Mouse (Mus musculus) limb, embryonic 11.5 days (tissue): Measurements from ENCODE around the gene Ppm1b. TPM values are rescaled to one million over a fixed set of nuclear protein-coding genes. Genes with fewer than 3 reads are reported as not detected.

Experiments used
- ATAC-seq: fragments of 200-750 bp; cut with Nextera tagmentation; 2 replicates; pipeline ENCODE4 v1.8.0; 2017; ENCODE audit warnings: low read depth; ENCODE audit not compliant: insufficient number of reproducible peaks, low FRiP score, low TSS enrichment
- DNase-seq: peaks from one replicate; pipeline ENCODE4 v3.0.0-alpha.2; 2015; ENCODE audit warnings: low spot score
- H3K27ac ChIP-seq: fragments of 300-500 bp; sonication (generic); replicated peaks from 2 replicates; pipeline ENCODE4 v1.5.1; 2014; ENCODE audit warnings: low read depth, mild to moderate bottlenecking, low read length
- H3K27me3 ChIP-seq: fragments of 300-500 bp; sonication (generic); 2 replicates; pipeline ENCODE4 v1.6.1; 2014; ENCODE audit warnings: mild to moderate bottlenecking, low read length, mixed read lengths; ENCODE audit not compliant: control insufficient read depth, insufficient read depth
- H3K36me3 ChIP-seq: fragments of 300-500 bp; sonication (generic); 2 replicates; pipeline ENCODE4 v1.6.1; 2014; ENCODE audit warnings: mild to moderate bottlenecking, low read length, moderate library complexity, mixed read lengths; ENCODE audit not compliant: control insufficient read depth, insufficient read depth
- H3K4me1 ChIP-seq: fragments of 300-500 bp; sonication (generic); 2 replicates; pipeline ENCODE4 v1.6.1; 2014; ENCODE audit warnings: low read length, mixed read lengths; ENCODE audit not compliant: control insufficient read depth, insufficient read depth
- H3K4me2 ChIP-seq: fragments of 300-500 bp; sonication (generic); 2 replicates; pipeline ENCODE4 v1.6.1; 2014; ENCODE audit warnings: low read depth, mild to moderate bottlenecking, moderate library complexity; ENCODE audit not compliant: severe bottlenecking
- H3K4me3 ChIP-seq: fragments of 300-500 bp; sonication (generic); 2 replicates; pipeline ENCODE4 v1.5.1; 2014; ENCODE audit warnings: low read depth, low read length
- H3K9ac ChIP-seq: fragments of 300-500 bp; sonication (generic); 2 replicates; pipeline ENCODE4 v1.6.1; 2014; ENCODE audit warnings: mild to moderate bottlenecking, low read length
- H3K9me3 ChIP-seq: fragments of 300-500 bp; sonication (generic); 2 replicates; pipeline ENCODE4 v1.6.1; 2016; ENCODE audit warnings: low read length; ENCODE audit not compliant: control insufficient read depth
- WGBS: fragments of 180-500 bp; shearing (Covaris S2); extraction: QIAGEN DNeasy Blood & Tissue Kit; methylation state at CpG from one replicate; pipeline ENCODE4 v1.1.7; 2014; 5-methylcytosine and 5-hydroxymethylcytosine counted together
- polyA plus RNA-seq: library from polyadenylated mRNA; unstranded; fragments of >200 nt; fragmentation: Nextera tagmentation; extraction: Ambion mirVana; gene quantifications from 2 replicates; pipeline ENCODE4 v1.2.1, GENCODE M21; 2014

The Ppm1b gene
- polyA plus RNA-seq, 1 experiment from 2014 or later, result 81.6 TPM

DNA sequence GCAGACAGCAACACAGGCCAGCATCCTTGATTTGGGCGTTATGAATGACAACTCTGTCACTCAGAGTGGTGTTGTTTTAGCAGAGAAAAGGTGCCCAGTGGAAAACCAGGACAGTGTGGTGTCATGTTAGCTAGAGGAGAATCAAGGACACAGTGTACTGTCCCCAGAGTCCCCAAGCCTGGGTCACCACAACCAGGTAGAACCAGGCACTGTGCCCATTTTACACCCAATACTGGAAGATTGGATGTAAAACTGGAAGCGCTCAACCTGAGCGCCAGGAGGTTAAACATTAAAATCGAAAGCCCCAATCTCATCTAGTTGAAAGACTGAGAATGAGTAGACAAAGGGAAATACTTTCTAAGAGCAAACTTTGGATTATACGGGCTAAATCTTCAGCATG lies 87.9 kb downstream of the Ppm1b start:
- no peak overlapping the region for H3K4me3 ChIP-seq
- WGBS, result 93% methylated on average over 5 of the region's 5 CpGs

DNA sequence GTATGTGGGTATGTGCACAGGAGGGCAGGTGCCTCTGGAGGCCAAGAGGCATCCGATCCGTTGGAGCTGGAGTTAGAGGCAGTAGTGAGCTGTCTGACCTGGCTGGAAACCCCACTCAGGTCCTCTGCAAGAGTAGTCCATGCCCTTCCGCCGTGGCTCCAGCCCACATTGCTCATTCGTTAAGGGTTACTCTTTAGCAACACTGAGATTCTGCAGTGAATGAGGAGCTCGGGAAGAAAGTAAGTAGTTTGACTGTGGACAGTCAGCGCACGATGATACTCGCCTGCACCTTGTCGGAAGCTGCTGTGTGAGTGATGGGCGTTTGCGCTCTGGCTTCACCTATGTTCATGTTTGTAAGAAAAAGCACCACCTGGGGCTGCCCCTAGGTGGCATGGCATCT lies 88.6 kb downstream of the Ppm1b start:
- Histone ChIP-seq H3K9ac (no peak overlapping the region), H3K4me1 (no peaks in the 10 kb centered on the region), H3K9me3 (no peaks in the 10 kb centered on the region), H3K4me2 (no peak overlapping the region), H3K27me3 (no peaks in the 10 kb centered on the region), H3K4me3 (no peak overlapping the region), H3K27ac (no peak overlapping the region), H3K36me3 (no peaks in the 10 kb centered on the region)
- WGBS, result 86% methylated on average over 12 of the region's 12 CpGs
- DNase-seq, result no peak
- ATAC-seq, result no peak

More for the DNA sequence above, 87.9 kb downstream of the Ppm1b start:
- DNase-seq (no peak), ATAC-seq (no peak)
- H3K27me3 ChIP-seq, result no peaks in the 10 kb centered on the region
- no peaks in the 10 kb centered on the region for H3K36me3 ChIP-seq
- H3K4me2 ChIP-seq, result no peak overlapping the region
- no peaks in the 10 kb centered on the region for H3K9me3 ChIP-seq
- H3K27ac ChIP-seq, result no peak overlapping the region
- no peak overlapping the region for H3K9ac ChIP-seq
- H3K4me1 ChIP-seq, result no peaks in the 10 kb centered on the region

GRCm38 (mm10) chr17:85048379-85048778 lies 91.8 kb downstream of the Ppm1b start:
- H3K9ac ChIP-seq, result no peak overlapping the region
- no peak overlapping the region for H3K4me2 ChIP-seq
- no peak overlapping the region for H3K4me3 ChIP-seq
- no peak for ATAC-seq
- H3K27me3 ChIP-seq, result no peaks in the 10 kb centered on the region
- H3K9me3 ChIP-seq, result no peaks in the 10 kb centered on the region
- H3K36me3 ChIP-seq, result no peaks in the 10 kb centered on the region
- no peak overlapping the region for H3K27ac ChIP-seq
- no peak for DNase-seq
- H3K4me1 ChIP-seq, result no peaks in the 10 kb centered on the region
- 93% methylated on average over 5 of the region's 5 CpGs for WGBS

DNA sequence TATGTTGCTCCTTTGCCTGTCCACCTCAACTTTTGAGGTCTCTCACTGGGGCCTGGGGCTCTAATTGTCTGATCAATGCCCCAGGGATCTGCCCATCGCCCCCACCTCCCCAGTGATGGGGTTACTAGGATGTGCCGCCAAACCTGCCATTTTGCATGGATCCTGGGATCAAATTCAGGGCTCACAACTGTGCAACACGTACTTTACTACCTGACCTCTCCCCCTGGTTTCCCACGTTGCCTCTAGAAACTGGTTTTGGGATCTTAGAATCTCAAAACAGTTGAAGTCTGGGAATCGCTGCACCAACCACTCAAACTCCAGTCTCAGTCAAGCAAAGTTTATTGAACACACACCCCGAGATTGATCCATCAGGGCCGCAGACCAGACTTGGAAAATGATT lies 101.7 kb downstream of the Ppm1b start:
- Histone ChIP-seq H3K27me3 (no peaks in the 10 kb centered on the region), H3K4me2 (no peak overlapping the region), H3K9me3 (no peaks in the 10 kb centered on the region), H3K27ac (no peak overlapping the region), H3K4me1 (no peaks in the 10 kb centered on the region), H3K4me3 (no peak overlapping the region), H3K9ac (no peak overlapping the region), H3K36me3 (no peaks in the 10 kb centered on the region)
- ATAC-seq (no peak), DNase-seq (no peak)
- 91% methylated on average over 7 of the region's 7 CpGs for WGBS

GRCm38 (mm10) chr17:85059136-85059535 lies 102.6 kb downstream of the Ppm1b start:
- Histone ChIP-seq H3K9ac (no peak overlapping the region), H3K4me2 (no peak overlapping the region), H3K27me3 (no peaks in the 10 kb centered on the region), H3K4me1 (no peaks in the 10 kb centered on the region), H3K36me3 (no peaks in the 10 kb centered on the region), H3K4me3 (no peak overlapping the region), H3K27ac (no peak overlapping the region), H3K9me3 (no peaks in the 10 kb centered on the region)
- ATAC-seq, result no peak
- 88% methylated on average over 6 of the region's 6 CpGs for WGBS
- DNase-seq, result no peak

DNA sequence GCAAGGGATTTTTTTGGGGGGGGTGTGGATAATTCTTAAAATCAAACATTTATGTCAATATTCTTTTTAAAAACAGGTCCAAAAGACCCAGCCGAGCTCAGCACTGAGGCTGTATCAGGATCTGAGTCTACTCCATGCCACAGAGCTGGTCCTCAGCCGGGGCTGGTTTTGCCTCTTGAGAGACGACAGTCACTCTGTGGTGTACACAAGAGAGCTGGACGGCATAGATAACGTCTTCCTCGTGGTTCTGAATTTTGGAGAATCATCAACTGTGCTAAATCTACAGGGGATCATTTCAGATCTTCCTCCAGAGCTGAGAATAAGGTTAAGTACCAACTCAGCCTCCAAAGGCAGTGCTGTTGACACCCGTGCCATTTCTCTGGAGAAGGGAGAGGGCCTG lies 107.0 kb downstream of the Ppm1b start:
- H3K4me3 ChIP-seq, result no peak overlapping the region
- no peak overlapping the region for H3K27ac ChIP-seq
- whole genome bisulfite sequencing, result 93% methylated on average over 7 of the region's 7 CpGs
- peaks cover 7% of the 10 kb centered on the region for H3K36me3 ChIP-seq
- ATAC-seq (no peak), DNase-seq (no peak)
- H3K9ac ChIP-seq, result no peak overlapping the region
- no peaks in the 10 kb centered on the region for H3K27me3 ChIP-seq
- no peaks in the 10 kb centered on the region for H3K9me3 ChIP-seq
- no peaks in the 10 kb centered on the region for H3K4me1 ChIP-seq
- no peak overlapping the region for H3K4me2 ChIP-seq

- H3K36me3 ChIP-seq, result peaks cover 7% of the 10 kb centered on the region
- ATAC-seq, result no peak
- WGBS, result 92% methylated on average over 7 of the region's 7 CpGs
- no peak for DNase-seq
- no peaks in the 10 kb centered on the region for H3K27me3 ChIP-seq
- no peak overlapping the region for H3K4me3 ChIP-seq
- no peak overlapping the region for H3K27ac ChIP-seq
- no peak overlapping the region for H3K4me2 ChIP-seq
- no peaks in the 10 kb centered on the region for H3K9me3 ChIP-seq
- no peak overlapping the region for H3K9ac ChIP-seq
- H3K4me1 ChIP-seq, result no peaks in the 10 kb centered on the region
These were observed 110.8 kb downstream of the Ppm1b start for GRCm38 (mm10) chr17:85067331-85067730.

GRCm38 (mm10) chr17:85070658-85071057 lies 114.1 kb downstream of the Ppm1b start:
- no peak overlapping the region for H3K4me3 ChIP-seq
- ATAC-seq, result no peak
- WGBS, result 78% methylated on average over 6 of the region's 6 CpGs
- no peak overlapping the region for H3K9ac ChIP-seq
- H3K27ac ChIP-seq, result no peak overlapping the region
- no peak for DNase-seq
- no peaks in the 10 kb centered on the region for H3K9me3 ChIP-seq
- peaks cover 5% of the 10 kb centered on the region for H3K36me3 ChIP-seq
- no peak overlapping the region for H3K4me2 ChIP-seq
- no peaks in the 10 kb centered on the region for H3K4me1 ChIP-seq
- no peaks in the 10 kb centered on the region for H3K27me3 ChIP-seq

DNA sequence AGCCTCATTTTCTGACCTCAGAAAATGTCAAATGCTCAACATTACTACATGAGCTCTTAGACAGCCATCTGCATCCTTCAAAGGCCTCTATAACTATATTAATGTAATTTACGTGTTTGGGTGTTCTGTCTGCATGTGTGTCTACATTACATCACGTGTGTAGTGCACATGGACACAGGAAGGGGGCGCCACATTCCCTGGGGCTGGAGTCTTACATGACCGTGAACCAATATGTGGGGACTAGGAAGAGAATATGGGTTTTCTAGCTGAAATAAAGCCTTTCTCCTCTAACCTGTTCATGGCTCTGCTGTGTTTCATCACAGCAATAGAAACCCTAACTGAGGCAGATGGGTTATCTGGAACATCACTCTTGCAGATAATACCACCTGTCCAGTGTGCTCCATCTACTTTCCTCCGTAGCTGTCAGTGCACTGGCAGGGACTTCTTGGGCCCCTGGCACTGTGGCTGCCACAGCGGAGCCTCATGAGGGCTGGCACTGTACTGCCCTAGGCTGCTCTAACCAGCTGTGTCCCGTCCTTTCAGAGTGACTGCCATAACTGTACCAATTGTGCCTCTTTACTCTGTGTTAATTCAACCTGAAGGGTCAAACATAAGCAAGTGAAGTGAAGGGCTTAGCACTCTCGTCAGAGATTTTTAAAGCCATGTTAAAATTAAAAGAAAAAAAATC lies 114.7 kb downstream of the Ppm1b start:
- ATAC-seq (no peak), DNase-seq (no peak)
- WGBS, result 95% methylated on average over 8 of the region's 8 CpGs
- Histone ChIP-seq H3K27me3 (no peaks in the 10 kb centered on the region), H3K9ac (no peak overlapping the region), H3K4me2 (no peak overlapping the region), H3K4me3 (no peak overlapping the region), H3K4me1 (no peaks in the 10 kb centered on the region), H3K9me3 (no peaks in the 10 kb centered on the region), H3K27ac (no peak overlapping the region), H3K36me3 (peaks cover 3% of the 10 kb centered on the region)
